Mouse (Mus musculus): ENCODE measurements around the gene Pkdrej. TPM values are rescaled to one million over a fixed set of nuclear protein-coding genes. Genes with fewer than 3 reads are reported as not detected.

Pkdrej gene
- polyA plus RNA-seq, 1 experiment from 2014 or later: 0.05 TPM

DNA sequence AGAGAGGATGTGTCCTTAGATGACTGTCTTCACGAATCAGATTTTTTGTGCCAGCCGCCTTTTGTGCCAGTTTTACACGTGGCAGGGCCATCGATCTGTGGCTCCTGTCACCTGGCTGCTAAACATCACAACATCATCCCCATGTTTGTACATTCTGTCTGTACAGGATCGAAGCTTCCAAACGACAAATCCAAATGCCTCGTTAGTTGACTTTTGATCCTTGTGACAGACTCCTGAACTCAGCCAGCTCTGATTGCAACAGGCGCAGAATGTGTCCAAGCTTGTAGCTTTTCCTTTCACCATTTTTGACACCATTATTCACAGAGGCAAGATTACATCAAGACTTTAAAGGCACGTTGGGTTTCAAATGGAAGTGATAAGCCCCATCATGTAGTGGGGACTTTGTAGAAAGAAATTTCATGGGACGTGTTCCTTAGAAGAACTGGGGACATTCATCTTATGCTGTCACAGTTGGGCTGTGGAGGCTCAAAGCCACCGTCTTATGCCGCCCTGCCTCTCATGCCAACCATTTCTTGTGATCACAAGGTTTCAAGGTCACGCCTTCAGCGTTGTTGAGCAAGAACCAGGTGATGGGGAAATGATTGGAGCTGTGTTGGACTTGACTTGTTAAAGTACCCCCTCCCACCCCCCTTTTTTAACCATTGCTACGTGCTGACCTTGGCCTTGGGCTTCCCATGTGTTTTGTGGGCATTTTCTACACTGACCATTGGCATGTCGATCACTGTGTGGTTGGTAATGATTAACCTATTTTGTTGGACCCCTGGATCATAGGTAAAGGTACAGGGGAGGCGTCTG is 50.0 kb downstream of the Pkdrej start:
- H3K4me1 ChIP-seq (ENCODE audit: control insufficient read depth, insufficient read depth, low read length): no peaks in the 10 kb centered on the region
- no peaks in the 10 kb centered on the region for H3K36me3 ChIP-seq (ENCODE audit: control insufficient read depth, insufficient read depth, low read length)
- DNase-seq (ENCODE audit: low spot score): no peak
- H3K9me3 ChIP-seq (replicated peaks; ENCODE audit: control insufficient read depth, low read length): no peaks in the 10 kb centered on the region
- H3K27ac ChIP-seq (ENCODE audit: low read depth, low read length): no peak overlapping the region
- ATAC-seq: no peak
- H3K4me2 ChIP-seq (ENCODE audit: low read length): no peak overlapping the region
- no peak overlapping the region for H3K9ac ChIP-seq (ENCODE audit: low read length)
- WGBS: 82% methylated on average over 17 of the region's 17 CpGs
- H3K27me3 ChIP-seq (replicated peaks; ENCODE audit: control insufficient read depth, insufficient read depth, low read length): no peaks in the 10 kb centered on the region
- no peak overlapping the region for H3K4me3 ChIP-seq (ENCODE audit: low read depth, low read length)

DNA sequence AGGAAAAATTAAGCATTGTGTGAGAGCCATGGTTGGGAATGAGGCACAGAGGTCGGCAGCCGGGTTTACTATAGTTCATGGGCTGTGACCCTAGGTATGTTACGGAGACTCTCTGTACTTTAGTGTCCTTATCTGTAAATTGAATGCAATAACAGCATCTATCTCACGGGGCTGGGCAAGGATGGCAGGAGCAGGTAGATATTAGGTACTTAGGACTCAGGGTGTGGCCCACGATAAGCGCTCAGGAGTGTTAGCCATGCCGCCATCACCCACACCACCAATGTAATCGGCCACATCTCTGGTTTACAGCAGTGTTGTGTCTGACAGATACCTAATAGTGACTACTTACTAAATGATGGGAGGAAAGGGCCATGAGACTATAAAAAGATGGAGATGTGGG is 52.5 kb downstream of the Pkdrej start:
- Histone ChIP-seq H3K9me3 (replicated peaks; ENCODE audit: control insufficient read depth, low read length) (no peaks in the 10 kb centered on the region), H3K27ac (ENCODE audit: low read depth, low read length) (no peak overlapping the region), H3K27me3 (replicated peaks; ENCODE audit: control insufficient read depth, insufficient read depth, low read length) (no peaks in the 10 kb centered on the region), H3K4me3 (ENCODE audit: low read depth, low read length) (no peak overlapping the region), H3K36me3 (ENCODE audit: control insufficient read depth, insufficient read depth, low read length) (no peaks in the 10 kb centered on the region), H3K9ac (ENCODE audit: low read length) (no peak overlapping the region), H3K4me1 (ENCODE audit: control insufficient read depth, insufficient read depth, low read length) (no peaks in the 10 kb centered on the region), H3K4me2 (ENCODE audit: low read length) (no peak overlapping the region)
- no peak for DNase-seq (ENCODE audit: low spot score)
- WGBS: 95% methylated on average over 8 of the region's 8 CpGs
- ATAC-seq: no peak

DNA sequence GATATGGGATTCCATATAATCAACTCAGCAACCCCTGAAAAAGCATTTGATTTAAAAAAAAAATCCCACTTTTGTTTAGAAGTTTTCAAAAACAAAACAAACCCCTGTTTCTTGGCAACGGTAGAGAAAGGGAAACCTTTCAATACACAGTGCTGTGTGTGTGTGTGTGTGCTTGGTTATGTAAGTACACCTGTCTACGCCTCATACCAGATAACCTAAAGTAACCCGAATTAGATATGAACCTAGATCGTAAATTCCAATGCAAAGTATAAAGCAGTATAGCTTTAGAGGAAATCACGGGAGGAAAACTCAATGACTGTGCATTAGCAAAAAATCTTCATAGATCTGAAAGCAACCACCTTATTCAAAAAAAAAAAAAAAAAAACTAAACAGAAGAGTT is 54.9 kb downstream of the Pkdrej start:
- H3K9ac ChIP-seq (ENCODE audit: low read length): no peak overlapping the region
- H3K27me3 ChIP-seq (replicated peaks; ENCODE audit: control insufficient read depth, insufficient read depth, low read length): no peaks in the 10 kb centered on the region
- DNase-seq (ENCODE audit: low spot score): no peak
- H3K4me2 ChIP-seq (ENCODE audit: low read length): no peak overlapping the region
- no peak overlapping the region for H3K4me3 ChIP-seq (ENCODE audit: low read depth, low read length)
- H3K36me3 ChIP-seq (ENCODE audit: control insufficient read depth, insufficient read depth, low read length): no peaks in the 10 kb centered on the region
- H3K9me3 ChIP-seq (replicated peaks; ENCODE audit: control insufficient read depth, low read length): no peaks in the 10 kb centered on the region
- WGBS: 90% methylated on average over 5 of the region's 5 CpGs
- no peaks in the 10 kb centered on the region for H3K4me1 ChIP-seq (ENCODE audit: control insufficient read depth, insufficient read depth, low read length)
- H3K27ac ChIP-seq (ENCODE audit: low read depth, low read length): no peak overlapping the region
- ATAC-seq: no peak

DNA sequence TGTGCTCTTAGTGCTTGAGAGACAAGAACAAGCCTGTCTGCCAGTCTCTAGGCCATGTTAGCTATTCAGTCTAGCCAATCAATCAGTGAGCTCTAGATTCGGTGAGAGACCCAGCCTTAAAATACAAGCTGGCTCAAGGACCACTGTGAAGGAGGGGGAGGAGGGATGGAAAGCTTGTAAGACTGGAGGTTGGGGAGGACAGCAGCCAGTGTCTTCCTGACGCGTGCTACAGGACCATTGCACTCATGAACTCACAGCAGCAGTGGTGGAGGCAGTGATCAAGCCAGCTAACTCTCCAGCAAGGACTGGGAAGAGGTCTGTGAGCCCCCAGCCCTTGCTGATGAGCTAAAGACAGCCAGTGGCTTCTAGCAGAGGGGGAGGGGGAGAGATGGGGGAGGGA is 56.5 kb downstream of the Pkdrej start:
- DNase-seq (ENCODE audit: low spot score) (no peak), ATAC-seq (no peak)
- Histone ChIP-seq H3K9me3 (replicated peaks; ENCODE audit: control insufficient read depth, low read length) (no peaks in the 10 kb centered on the region), H3K36me3 (ENCODE audit: control insufficient read depth, insufficient read depth, low read length) (no peaks in the 10 kb centered on the region), H3K4me3 (ENCODE audit: low read depth, low read length) (no peak overlapping the region), H3K27ac (ENCODE audit: low read depth, low read length) (no peak overlapping the region), H3K4me2 (ENCODE audit: low read length) (no peak overlapping the region), H3K9ac (ENCODE audit: low read length) (no peak overlapping the region), H3K27me3 (replicated peaks; ENCODE audit: control insufficient read depth, insufficient read depth, low read length) (no peaks in the 10 kb centered on the region), H3K4me1 (ENCODE audit: control insufficient read depth, insufficient read depth, low read length) (no peaks in the 10 kb centered on the region)
- 50% methylated on average over 3 of the region's 3 CpGs for WGBS

Other genes starting within 250 kb of the Pkdrej start
- 73.4 and 84.7 TPM in 2 replicates for gene Wnt7b, start 239.3 kb downstream of the Pkdrej start, polyA plus RNA-seq (2014; fragmentation: Nextera tagmentation; extraction: Ambion mirVana)
- gene Ppara, start 86.8 kb downstream of the Pkdrej start, polyA plus RNA-seq (2014; fragmentation: Nextera tagmentation; extraction: Ambion mirVana): 0.67 and 0.73 TPM in 2 replicates
- gene Cdpf1, start 10.0 kb downstream of the Pkdrej start, polyA plus RNA-seq (2014; fragmentation: Nextera tagmentation; extraction: Ambion mirVana): 28.4 and 29.5 TPM in 2 replicates
- gene Ttc38, start 10.6 kb upstream of the Pkdrej start, polyA plus RNA-seq (2014; fragmentation: Nextera tagmentation; extraction: Ambion mirVana): 2.6 and 2.7 TPM in 2 replicates
- gene Gtse1, start 38.0 kb upstream of the Pkdrej start, polyA plus RNA-seq (2014; fragmentation: Nextera tagmentation; extraction: Ambion mirVana): 14.3 and 15.7 TPM in 2 replicates
- gene Trmu, start 57.6 kb upstream of the Pkdrej start, polyA plus RNA-seq (2014; fragmentation: Nextera tagmentation; extraction: Ambion mirVana): 33.5 and 39.5 TPM in 2 replicates
- gene Celsr1, start 212.0 kb upstream of the Pkdrej start, polyA plus RNA-seq (2014; fragmentation: Nextera tagmentation; extraction: Ambion mirVana): 8.6 and 9.6 TPM in 2 replicates
- 20.7 and 28.0 TPM in 2 replicates for gene Gramd4, start 236.0 kb upstream of the Pkdrej start, polyA plus RNA-seq (2014; fragmentation: Nextera tagmentation; extraction: Ambion mirVana)